In genomic region chr7:118583821-118584220, GRCm38 (mm10) we compare ENCODE assay signal across 9 mouse cellular contexts. TPM values are rescaled to one million over a fixed set of nuclear protein-coding genes. Genes with fewer than 3 reads are reported as not detected.
DNase-seq lines count a peak whose midpoint lies in the region; ATAC-seq and TF ChIP-seq lines count a peak whose summit lies in the region.
"Had no signal": no experiment of that assay in that cellular context is flagged by ENCODE, and none has a peak within 500 bp of the region (broad histone marks: within the 10 kb centered on the region; RNA-seq: fewer than 3 reads in every experiment).

No protein-coding gene starts in this region.

- H3K4me2 ChIP-seq in neural tube, embryonic 13.5 days, result peak overlapping the region; percentile 80

- ATAC-seq in neural tube, embryonic 13.5 days (ENCODE audit: low read depth), result no peak

- H3K9ac ChIP-seq in neural tube, embryonic 13.5 days, result peak overlapping the region; percentile 86

- peak overlapping the region; percentile 92 for H3K4me3 ChIP-seq in layer of hippocampus, adult 2 months
- H3K4me3 ChIP-seq in forebrain, embryonic 10.5 days, result peak overlapping the region; percentile 78
- peak overlapping the region; percentile 78 for H3K4me3 ChIP-seq in limb, embryonic 10.5 days
- H3K4me3 ChIP-seq in neural tube, embryonic 13.5 days, result peak overlapping the region; percentile 67

- DNase-seq in layer of hippocampus, adult 2 months (ENCODE audit: low spot score in 2 of 2), result no peak
- DNase-seq in layer of hippocampus, postnatal 25 days (ENCODE audit: extremely low spot score in 1 of 2, low spot score in 1 of 2), result no peak
- no peak for DNase-seq in forebrain, embryonic 10.5 days (ENCODE audit: extremely low spot score, low spot score)
- DNase-seq in limb, embryonic 10.5 days (ENCODE audit: low spot score), result no peak
- no peak for DNase-seq in layer of hippocampus, adult 11-12 months (ENCODE audit: low spot score)
- no peak for DNase-seq in thymus, postnatal 14 days
- DNase-seq in left cerebral cortex, adult 18-20 months (ENCODE audit: low spot score in 2 of 2), result no peak
- DNase-seq: kidney, adult 11 months had no signal

- H3K4me1 ChIP-seq in forebrain, embryonic 10.5 days, result peaks cover 29% of the 10 kb centered on the region
- peaks cover 16% of the 10 kb centered on the region for H3K4me1 ChIP-seq in limb, embryonic 10.5 days
- peaks cover 14% of the 10 kb centered on the region for H3K4me1 ChIP-seq in neural tube, embryonic 13.5 days (replicated peaks)

- H3K36me3 ChIP-seq in forebrain, embryonic 10.5 days (replicated peaks), result peaks cover 31% of the 10 kb centered on the region
- peaks cover 16% of the 10 kb centered on the region for H3K36me3 ChIP-seq in limb, embryonic 10.5 days
- H3K36me3 ChIP-seq in neural tube, embryonic 13.5 days, result peaks cover 14% of the 10 kb centered on the region

- 24% methylated on average over 7 of the region's 7 CpGs for WGBS in forebrain, embryonic 10.5 days
- WGBS in limb, embryonic 10.5 days, result 22% methylated on average over 7 of the region's 7 CpGs
- 21% methylated on average over 7 of the region's 7 CpGs for WGBS in neural tube, embryonic 13.5 days

- TF ChIP-seq CTCF in layer of hippocampus, adult 2 months (conservative IDR thresholded peaks at IDR 0.05), result no peak

- H3K9me3 ChIP-seq in forebrain, embryonic 10.5 days, result peaks cover 14% of the 10 kb centered on the region
- no peaks in the 10 kb centered on the region; the same call in 1 of the 2 replicates for H3K9me3 ChIP-seq in limb, embryonic 10.5 days (replicated peaks)
- no peaks in the 10 kb centered on the region for H3K9me3 ChIP-seq in neural tube, embryonic 13.5 days

- peak overlapping the region; percentile 96 for H3K27ac ChIP-seq in layer of hippocampus, adult 2 months
- peak overlapping the region; percentile 93 for H3K27ac ChIP-seq in forebrain, embryonic 10.5 days
- H3K27ac ChIP-seq in limb, embryonic 10.5 days, result peak overlapping the region; percentile 88; the same call in 1 of the 2 replicates
- H3K27ac ChIP-seq in neural tube, embryonic 13.5 days (replicated peaks), result no peak overlapping the region

- H3K27me3 ChIP-seq in forebrain, embryonic 10.5 days (ENCODE audit: poor library complexity, severe bottlenecking), result no peaks in the 10 kb centered on the region
- no peaks in the 10 kb centered on the region for H3K27me3 ChIP-seq in limb, embryonic 10.5 days (ENCODE audit: low read depth, poor library complexity, severe bottlenecking)
- H3K27me3 ChIP-seq in neural tube, embryonic 13.5 days, result no peaks in the 10 kb centered on the region

RNA-seq across cellular contexts. Expression of gene Tmc7, which starts 0.7 kb away (rescaled TPM):
- total RNA-seq in layer of hippocampus, adult 2 months (2021), result 10 to 100 TPM; 15.0 to 16.8 TPM
- total RNA-seq in layer of hippocampus, postnatal 25 days (2021), result 10 to 100 TPM; 15.0 to 17.7 TPM
- 6.6 and 7.1 TPM in 2 replicates for polyA plus RNA-seq in forebrain, embryonic 10.5 days (2016; fragmentation: Nextera tagmentation; extraction: Ambion mirVana)
- 4.6 and 4.7 TPM in 2 replicates for polyA plus RNA-seq in limb, embryonic 10.5 days (2016; fragmentation: Nextera tagmentation; extraction: Ambion mirVana)
- polyA plus RNA-seq in neural tube, embryonic 13.5 days (2015; fragmentation: Nextera tagmentation; extraction: Ambion mirVana), result 6.3 and 7.0 TPM in 2 replicates
- total RNA-seq in left cerebral cortex, adult 18-20 months (2021), result 10 to 100 TPM; 12.1 to 12.7 TPM

RNA-seq across cellular contexts. Expression of gene Tmc5, which starts 13.3 kb away (rescaled TPM):
- total RNA-seq in layer of hippocampus, adult 2 months (2021), result under 1 TPM; 0.32 to 0.69 TPM
- total RNA-seq in layer of hippocampus, postnatal 25 days (2021), result under 1 TPM; 0.44 to 0.54 TPM
- 0.05 and 0.11 TPM in 2 replicates for polyA plus RNA-seq in forebrain, embryonic 10.5 days (2016; fragmentation: Nextera tagmentation; extraction: Ambion mirVana)
- polyA plus RNA-seq in limb, embryonic 10.5 days (2016; fragmentation: Nextera tagmentation; extraction: Ambion mirVana), result not detected in 2 replicates
- 0.18 and 0.25 TPM in 2 replicates for polyA plus RNA-seq in neural tube, embryonic 13.5 days (2015; fragmentation: Nextera tagmentation; extraction: Ambion mirVana)
- total RNA-seq in left cerebral cortex, adult 18-20 months (2021), result under 1 TPM; 0.28 to 0.30 TPM

RNA-seq across cellular contexts. Expression of gene Coq7, which starts 50.7 kb away (rescaled TPM):
- total RNA-seq in layer of hippocampus, adult 2 months (2021), result 10 to 100 TPM; 35.3 to 35.4 TPM
- total RNA-seq in layer of hippocampus, postnatal 25 days (2021), result 10 to 100 TPM; 33.7 to 35.9 TPM
- 129 and 135 TPM in 2 replicates for polyA plus RNA-seq in forebrain, embryonic 10.5 days (2016; fragmentation: Nextera tagmentation; extraction: Ambion mirVana)
- polyA plus RNA-seq in limb, embryonic 10.5 days (2016; fragmentation: Nextera tagmentation; extraction: Ambion mirVana), result 131 and 134 TPM in 2 replicates
- polyA plus RNA-seq in neural tube, embryonic 13.5 days (2015; fragmentation: Nextera tagmentation; extraction: Ambion mirVana), result 89.3 and 107 TPM in 2 replicates
- total RNA-seq in left cerebral cortex, adult 18-20 months (2021), result 10 to 100 TPM; 31.4 to 41.4 TPM
